Mouse (Mus musculus) megakaryocyte progenitor cell, adult 5-6 weeks (primary cell): ENCODE measurements around the gene Col11a2. TPM values are rescaled to one million over a fixed set of nuclear protein-coding genes. Genes with fewer than 3 reads are reported as not detected.

Experiments
- ATAC-seq: replicated peaks from 2 replicates; pipeline ENCODE4 v1.8.0; 2016; ENCODE audit warnings: mild to moderate bottlenecking, moderate TSS enrichment, inconsistent platforms; ENCODE audit not compliant: poor library complexity
- total RNA-seq, 2 experiments: library from RNA; stranded (forward) in 1 of 2; stranded (reverse) in 1 of 2; fragments of 157-497, 149-512 nt in 1 of 2; fragments of 200-1000 nt in 1 of 2; gene quantifications; 2 replicates each; pipeline versions ENCODE4 v1.2.3 to v1.2.4; 2015 to 2017

Gene Col11a2
- total RNA-seq, 2 experiments from 2014 or later: 0.94 to 3.1 TPM

DNA sequence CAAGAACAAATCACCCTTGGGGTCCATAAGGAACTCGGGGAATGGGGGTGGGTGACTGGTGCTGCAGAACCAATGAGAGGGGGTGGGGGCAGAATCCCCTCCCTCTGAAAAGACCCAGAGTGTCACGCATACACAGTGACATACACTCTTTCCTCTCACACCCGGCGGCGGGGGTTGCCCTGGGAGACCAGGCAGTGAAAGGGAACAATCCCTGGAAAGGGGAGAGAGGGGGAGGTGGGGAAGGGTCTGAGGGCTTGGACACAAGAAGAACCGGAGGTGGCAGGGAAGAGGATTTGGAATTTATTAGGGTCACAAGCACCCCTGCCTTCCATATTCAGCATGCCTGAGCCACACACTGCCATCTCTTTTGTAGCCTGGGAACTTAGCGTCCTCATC lies 13.5 kb upstream of the Col11a2 start:
- ATAC-seq: no peak

DNA sequence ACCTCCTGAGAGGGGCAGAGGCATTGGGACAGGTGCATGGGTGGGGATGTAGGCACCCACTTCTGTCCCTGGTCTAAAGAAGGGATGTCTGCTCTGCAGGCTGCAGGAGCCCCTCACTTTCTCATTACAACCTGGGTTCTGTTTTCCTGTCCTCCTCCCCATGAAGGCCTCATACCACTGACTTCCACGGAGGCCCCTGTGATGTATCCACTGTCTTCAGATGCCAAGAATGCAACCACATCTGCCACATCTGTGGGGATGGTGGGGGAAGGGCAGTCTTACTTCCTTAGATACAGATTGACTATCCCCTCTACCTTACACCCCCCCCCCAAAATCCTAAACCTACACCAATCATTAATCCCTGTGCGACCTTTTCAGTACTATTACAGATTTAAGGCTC lies 13.0 kb upstream of the Col11a2 start:
- ATAC-seq: no peak

DNA sequence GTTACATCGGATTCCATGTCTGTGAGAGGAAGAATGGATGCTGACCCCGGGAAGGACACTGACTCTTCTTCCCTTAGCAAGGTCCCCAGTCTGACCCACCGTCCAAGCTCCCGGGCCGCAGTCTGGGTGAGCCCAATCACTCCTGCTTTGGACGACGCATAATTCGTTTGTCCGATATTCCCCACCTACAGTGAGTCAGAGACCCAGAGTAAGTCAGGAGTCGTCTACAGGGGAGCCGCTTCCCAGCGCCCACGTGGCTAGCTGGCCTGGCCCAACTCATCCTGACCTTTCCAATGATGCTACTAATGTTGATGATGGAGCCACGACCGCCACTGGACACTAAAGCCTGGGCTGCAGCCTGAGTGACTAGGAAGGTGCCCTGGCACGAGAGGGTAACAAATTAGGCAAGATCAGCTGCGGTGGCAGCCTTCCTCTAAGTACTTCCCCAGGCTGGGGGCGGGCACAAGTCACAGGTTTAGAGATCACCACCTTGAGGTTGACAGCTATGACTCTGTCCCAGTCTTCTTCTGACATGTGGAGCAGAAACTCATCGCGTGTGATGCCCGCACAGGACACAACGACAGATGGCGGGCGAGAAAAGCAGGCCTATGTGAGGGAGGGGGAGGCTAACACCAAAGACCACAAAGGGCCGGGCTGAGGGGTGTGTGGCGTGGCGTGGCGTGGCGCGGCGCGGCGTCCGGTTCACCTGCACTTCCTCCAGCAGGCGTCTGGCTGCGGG lies 12.2 kb upstream of the Col11a2 start:
- peak; percentile 33 for ATAC-seq

DNA sequence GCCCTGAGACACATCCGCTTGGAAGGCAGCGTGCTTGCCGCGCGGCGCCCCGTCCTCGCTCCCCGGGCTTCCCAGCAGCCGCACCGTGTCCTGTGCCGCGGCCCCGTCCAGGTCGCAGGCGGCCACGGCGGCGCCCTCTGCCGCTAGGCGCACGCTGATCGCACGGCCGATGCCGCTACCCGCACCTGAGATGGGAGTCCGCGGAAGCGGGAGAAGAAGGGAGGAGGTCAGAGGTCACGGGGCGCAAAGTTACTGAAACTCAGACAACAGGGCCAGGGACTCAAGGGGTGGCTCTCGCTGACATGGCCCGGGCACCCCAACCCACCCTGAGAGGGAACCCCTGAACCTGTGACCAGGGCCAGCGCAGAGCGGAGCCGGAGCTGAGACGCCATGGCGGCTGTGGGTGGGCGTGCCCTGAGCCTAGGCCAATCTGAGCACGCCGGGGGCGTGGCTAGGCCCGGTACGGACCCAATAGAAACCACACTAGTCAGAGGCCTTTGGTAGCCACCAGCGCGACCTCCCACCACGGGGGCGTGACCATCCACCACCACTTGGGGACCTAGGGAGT lies 11.5 kb upstream of the Col11a2 start, which contains the start of gene H2-Ke6:
TSS of gene H2-Ke6 (minus strand) at position 405 of the 568 bp plus-strand sequence.
- peak; percentile 55 for ATAC-seq

DNA sequence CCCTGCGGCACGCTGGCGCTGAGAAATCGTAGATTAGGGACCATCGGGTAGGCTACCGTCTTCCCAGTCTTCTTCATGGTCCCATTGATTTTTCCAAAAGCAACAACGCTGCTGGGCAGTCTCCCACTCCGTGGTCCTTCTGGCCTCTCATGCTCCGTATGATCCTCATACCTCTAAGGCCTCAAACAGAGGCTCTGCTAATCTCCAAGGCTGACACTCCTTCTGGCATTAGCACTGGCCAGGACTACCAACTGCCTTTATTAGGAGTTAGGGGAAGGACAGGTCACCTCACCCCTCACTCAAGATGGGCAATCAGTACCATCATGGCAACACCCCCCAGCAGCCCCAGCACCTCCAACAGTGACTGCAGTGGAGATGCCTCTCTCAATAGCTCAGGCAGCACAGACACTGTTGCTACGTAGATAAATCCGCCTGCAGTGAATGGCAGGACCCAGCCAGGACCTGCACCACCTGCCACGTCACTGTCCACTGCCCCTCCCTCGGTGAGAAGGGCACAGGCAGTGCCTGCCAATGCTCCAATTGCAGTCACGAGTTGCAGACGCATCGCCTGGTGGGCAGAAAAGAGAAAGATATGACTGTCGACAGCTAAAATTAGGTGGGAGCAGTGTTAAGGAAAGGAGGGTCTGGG lies 10.6 kb upstream of the Col11a2 start:
- ATAC-seq: no peak

DNA sequence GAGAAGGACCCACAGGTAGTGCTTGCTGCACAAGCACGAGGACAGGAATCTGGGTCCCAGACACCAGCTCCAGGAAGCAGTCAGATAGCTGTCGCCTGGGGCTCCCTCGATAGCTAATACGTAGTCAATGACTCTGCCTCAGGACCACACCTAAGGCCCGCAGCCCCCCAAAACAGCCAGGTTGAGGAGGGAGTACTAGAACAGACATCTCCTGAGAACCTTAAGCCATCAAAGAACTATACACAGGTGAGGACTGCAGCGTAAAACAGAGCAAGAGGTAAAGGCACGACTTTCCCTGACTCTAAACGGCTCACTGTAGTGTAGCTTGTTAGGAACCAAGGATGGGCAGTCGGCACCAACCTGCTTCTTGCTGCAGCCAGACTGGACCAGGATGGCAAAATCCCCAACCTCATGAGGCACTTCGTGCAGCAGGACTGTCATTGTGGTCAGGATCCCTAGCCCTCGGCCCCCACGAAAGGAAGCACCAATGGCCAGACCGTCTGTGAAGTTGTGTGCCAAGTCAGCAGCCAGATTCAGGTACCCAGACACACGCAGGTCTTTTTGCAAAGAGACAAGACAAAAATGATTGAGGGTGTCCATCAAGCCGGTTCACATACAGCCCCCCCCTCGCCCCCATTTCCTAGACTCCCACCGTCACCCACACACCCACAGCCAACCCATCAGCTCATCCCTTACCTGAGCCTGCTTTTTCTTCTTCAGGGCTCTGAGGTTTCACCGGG lies 9.9 kb upstream of the Col11a2 start:
- ATAC-seq: no peak

DNA sequence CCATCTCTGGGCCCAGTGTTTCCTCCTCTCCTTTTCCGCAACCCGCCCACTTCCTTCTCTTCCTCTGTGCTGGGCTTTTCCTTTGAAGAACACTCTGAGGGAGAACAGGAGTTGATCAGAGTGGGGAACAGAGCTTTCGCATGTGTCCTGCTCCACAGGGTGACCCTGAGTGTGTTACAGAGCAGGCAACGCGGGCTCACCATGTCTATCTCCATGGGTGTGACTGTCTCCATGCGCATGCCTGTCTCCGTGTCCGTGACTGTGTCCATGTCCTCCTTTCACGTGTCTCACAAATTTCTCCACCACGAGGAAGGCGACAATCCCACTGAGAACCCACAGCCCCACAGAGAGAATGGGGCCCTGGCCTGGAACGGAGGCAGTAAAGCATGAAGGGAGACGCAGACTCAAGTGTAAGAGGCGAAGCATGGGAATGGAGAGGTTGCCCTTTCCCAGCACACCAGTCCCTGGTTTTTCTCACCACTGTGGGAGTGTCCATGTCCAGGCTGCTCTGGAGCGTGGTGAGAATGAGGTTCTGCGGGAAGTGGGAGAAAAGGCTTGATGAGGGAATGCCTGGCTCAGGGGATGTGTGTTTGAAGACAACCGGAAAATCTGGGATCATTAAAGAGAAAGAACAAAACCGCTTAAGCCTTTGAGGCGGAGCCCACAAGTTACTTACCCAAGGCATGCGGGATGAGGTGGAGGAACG lies 9.2 kb upstream of the Col11a2 start:
- no peak for ATAC-seq

DNA sequence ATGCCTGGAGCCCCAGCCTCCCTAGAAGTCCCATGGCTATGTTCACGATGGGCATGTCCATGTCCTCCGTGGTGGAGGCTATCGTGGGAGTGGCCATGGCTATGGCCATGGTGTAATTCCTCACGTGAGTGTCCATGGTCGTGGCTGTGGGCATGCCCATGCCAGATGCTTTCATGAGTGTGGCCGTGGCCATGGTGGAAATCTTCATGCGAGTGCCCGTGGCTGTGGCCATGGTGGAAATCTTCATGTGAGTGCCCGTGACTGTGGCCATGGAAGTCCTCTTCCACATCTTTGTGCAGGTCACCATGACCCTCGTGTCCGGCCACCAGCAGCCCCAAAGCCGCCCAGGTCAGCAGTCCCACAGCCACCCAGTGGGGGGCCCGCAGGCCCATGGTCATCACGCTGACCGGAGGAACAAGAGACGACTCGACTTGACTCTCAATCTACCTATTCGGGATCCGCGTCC lies 8.3 kb upstream of the Col11a2 start:
- ATAC-seq: no peak

DNA sequence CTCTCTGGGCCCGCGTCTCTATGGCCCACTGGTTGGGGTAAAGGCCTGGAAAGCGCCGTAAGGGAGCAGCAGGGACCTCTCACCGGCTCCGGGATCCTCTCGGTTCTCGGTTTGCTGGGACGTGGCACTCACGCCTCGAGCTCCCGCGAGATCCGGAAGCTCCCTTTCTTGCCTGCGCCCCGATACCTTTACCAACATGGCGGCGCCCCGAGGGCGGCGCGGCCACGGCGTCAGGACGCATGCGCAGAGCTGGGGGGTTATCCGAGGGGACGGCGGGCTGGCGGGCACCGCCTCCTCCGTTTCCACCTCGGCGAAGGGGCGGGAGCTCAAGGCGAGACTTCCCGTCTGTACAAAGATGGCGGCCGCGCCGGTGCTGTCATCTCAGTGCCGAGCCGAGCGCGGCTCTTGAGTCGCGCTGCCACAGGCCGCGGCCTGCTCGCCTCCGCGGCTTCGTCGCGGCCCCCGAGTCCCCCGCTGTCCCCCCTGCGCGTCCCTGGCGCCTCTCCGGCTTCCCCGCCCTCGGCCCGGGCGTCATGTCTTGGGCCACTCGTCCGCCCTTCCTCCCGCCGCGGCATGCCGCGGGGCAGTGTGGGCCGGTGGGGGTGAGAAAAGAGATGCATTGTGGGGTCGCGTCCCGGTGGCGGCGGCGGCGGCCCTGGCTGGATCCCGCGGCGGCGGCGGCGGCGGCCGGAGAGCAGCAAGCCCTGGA lies 7.6 kb upstream of the Col11a2 start, which contains the start of the genes Slc39a7 and Rxrb:
TSS of gene Slc39a7 (minus strand) at position 218 of the 709 bp plus-strand sequence.
TSS of gene Rxrb (plus strand) at position 348 of the 709 bp plus-strand sequence.
- peak; percentile 59 for ATAC-seq

DNA sequence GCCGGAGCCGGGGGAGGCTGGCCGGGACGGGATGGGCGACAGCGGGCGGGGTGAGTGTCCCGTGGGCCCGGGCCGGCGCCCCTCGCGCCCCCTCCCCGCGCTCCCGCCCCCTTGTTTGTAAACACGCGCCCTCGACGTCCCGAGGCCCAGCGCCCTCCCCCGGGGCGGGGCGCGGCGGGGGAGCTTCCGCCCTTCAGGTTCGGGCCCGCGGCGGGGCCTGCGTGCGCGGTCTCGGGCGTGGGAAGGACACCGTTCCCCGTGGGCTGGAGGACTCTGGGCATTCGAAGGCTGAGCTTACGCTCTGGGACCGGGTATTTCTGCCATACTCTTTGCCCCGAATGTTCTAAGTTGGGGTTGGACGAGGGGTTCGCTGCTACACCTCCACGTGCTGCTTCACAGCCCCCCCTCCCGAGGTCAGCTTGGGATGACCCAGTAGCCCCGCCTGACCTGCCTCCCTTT lies 7.0 kb upstream of the Col11a2 start:
- ATAC-seq: no peak

DNA sequence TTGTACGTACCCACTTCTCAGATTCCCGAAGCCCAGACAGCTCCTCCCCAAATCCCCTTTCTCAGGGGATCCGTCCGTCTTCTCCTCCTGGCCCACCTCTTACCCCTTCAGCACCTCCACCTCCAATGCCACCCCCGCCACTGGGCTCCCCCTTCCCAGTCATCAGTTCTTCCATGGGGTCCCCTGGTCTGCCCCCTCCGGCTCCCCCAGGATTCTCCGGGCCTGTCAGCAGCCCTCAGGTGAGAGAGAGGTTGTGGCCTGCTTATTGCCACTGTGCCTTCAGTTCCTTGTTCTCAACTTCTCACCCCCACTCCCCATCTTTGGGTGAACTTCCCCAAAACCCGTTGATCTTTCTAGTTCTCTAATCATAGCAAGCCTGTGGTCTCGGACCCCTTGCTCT lies 6.4 kb upstream of the Col11a2 start:
- ATAC-seq: no peak

DNA sequence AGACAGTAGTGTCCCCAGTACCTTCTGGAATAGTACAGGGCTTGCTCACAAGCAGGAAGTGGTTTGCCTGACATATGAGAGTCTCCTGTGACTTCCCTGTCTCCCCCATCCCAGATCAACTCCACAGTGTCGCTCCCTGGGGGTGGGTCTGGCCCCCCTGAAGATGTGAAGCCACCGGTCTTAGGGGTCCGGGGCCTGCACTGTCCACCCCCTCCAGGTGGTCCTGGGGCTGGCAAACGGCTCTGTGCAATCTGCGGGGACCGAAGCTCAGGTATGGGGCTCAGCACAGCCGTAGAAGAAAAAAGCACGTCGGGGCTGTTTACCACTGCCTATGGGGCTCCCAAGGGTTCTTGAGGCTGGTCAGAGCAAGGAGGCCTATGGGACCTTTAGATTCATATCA lies 5.8 kb upstream of the Col11a2 start:
- no peak for ATAC-seq

DNA sequence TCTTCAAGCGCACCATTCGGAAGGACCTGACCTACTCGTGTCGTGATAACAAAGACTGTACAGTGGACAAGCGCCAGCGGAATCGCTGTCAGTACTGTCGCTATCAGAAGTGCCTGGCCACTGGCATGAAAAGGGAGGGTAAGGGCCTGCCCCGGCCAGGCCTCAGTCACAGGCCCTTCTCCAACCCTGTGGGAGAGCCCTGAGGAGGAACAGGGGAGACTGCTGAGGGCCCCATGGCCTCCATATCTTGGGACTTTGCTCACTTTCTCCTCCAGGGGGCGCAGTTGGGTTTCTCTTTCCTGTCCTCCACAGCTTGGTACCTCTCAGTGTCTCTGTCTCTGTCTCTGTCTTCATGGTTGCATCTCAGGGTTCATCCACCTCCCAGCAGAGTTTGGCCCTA lies 5.2 kb upstream of the Col11a2 start:
- peak; percentile 45 for ATAC-seq

DNA sequence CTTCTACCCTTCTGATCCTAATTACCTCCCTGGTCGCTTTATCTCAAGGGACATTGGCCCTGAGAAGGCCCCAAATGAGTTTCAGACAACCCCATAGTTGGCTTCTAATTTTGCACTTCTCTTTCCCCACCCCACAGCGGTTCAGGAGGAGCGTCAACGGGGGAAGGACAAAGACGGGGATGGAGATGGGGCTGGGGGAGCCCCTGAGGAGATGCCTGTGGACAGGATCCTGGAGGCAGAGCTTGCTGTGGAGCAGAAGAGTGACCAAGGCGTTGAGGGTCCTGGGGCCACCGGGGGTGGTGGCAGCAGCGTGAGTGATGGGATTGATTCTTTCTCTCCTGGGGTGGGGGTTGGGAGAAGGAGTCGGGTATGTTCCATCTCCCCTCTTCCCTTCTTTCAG lies 3.7 kb upstream of the Col11a2 start:
- no peak for ATAC-seq

DNA sequence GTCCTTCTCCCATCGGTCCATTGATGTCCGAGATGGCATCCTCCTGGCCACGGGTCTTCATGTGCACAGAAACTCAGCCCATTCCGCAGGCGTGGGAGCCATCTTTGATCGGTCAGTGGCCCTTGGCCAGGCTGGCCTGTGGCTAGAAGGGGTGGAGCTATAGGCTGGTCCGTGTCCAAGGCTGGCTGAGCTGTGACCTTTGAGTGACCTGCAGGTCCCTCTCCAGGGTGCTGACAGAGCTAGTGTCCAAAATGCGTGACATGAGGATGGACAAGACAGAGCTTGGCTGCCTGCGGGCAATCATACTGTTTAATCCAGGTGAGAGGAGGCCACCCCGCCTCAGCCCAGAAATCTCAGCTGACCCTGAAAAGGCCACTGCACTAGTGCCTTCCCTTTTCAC lies 2.6 kb upstream of the Col11a2 start:
- no peak for ATAC-seq

DNA sequence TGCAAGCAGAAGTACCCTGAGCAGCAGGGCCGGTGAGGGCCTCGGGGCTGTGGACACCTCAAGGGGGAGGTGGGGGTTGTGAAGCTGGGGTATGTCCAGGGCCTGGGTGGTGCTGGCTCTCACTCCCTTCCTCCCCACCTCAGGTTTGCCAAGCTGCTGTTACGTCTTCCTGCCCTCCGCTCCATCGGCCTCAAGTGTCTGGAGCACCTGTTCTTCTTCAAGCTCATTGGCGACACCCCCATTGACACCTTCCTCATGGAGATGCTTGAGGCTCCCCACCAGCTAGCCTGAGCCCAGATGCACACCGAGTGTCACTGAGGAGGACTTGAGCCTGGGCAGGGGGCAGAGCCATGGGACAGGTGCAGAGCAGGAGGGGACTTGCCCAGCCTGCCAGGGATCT lies 2.0 kb upstream of the Col11a2 start:
- no peak for ATAC-seq

DNA sequence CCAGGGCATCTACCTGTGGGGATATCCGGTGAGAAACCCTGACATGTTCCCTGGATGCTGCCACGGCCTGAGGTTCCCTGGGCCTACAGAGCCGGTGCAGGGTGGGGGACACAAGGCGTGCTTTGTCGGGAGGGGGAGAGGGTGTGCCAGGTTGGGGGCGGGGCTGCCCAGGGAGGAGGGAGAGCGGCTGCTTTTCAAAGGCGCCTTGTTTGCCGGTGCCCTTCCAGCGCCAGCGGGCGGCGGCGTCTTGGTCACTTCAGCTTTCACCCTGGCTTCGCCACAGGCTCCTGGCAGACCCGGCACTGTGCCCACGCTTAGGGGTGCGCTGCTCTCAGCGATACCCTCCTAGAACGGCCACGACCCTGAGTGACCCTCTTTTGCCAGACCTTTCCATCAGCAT lies 797 bp upstream of the Col11a2 start:
- ATAC-seq: no peak

DNA sequence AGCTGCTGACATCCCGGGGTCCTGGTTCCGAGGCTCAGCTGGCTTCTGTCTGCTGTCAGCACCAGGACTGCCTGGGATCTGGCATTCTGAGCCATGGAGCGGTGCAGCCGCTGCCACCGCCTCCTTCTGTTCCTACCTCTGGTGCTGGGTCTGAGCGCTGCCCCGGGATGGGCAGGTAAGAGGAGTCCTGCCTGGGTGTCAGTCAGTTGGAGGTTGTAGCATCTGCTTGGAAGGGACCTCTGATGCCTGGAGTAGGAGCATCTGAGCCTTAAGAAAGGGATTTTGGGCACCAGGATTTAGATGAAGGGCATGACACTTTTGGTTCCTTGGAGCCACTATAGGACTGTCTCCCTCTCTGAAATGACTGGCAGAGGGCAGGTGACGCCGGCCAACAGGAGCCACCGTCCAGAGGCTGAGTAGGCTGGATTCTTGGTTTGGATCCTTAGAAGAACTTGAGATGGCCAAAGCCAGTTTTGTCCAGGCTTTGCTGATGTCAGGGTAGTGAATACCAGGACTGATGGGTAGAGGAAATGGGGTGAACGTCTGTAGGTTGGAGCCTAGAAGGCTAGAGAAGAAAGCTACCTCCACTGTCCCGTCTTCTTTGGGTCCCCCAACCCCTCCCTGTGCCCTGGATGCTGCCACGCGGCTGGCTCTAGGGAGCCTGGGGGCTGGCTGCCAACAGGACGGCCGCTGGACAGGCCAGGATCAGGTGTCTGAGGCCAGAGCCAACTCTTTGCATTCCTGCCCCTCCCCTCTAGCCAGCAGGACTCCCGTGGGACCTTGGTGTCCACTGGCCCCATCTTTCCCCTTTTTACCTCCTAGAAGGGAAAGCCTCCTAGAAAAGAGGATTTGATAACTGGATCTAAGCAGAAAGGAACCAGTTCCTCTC lies 569 bp downstream of the Col11a2 start:
- ATAC-seq: no peak

DNA sequence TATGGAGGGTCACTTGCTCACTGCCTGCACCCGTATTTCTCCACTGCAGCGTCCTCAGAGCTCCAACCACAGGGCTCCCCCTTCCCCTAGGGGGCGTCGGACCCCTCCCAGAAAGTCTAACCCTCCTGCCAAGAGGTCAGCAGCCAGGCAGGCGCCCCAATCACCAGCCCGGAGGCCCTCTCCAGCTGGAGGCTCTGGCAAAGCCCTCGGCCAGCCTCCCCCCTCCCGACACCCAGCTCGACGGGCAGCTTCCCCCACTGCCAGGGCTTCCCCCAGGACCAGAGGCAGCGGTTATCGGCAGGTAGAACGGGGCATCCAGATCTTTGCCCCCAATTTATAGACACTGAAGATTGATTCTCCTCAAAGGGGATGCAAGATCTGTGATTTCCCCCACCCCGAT lies 6.7 kb downstream of the Col11a2 start:
- no peak for ATAC-seq
